26 mouse cellular contexts compared by ENCODE assay signal in the genomic region with DNA sequence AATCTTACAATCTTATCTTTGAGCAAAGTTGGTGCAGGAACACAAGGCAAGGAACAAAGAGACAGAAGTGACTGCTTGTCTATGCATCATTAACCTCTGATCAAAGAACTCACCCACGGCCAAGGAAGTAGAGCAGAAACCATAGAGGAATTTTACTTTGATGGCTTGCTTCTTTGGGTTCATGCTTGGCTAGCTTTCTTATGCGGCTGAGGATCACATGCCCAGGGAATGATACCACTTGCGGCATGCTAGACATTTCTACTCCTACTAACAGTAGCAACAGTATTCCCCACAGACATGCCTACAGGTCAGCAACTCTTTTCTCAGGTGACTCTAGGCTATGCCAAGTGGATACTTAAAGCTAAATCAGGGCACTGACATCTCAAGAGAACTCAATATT.
DNase-seq lines count a peak whose midpoint lies in the region; ATAC-seq lines count a peak whose summit lies in the region.
"Had no signal": no experiment of that assay in that cellular context is flagged by ENCODE, and none has a peak within 500 bp of the region (broad histone marks: within the 10 kb centered on the region; RNA-seq: fewer than 3 reads in every experiment).

No protein-coding gene starts in this region.

- no peaks in the 10 kb centered on the region for H3K27me3 ChIP-seq in kidney, embryonic 16.5 days (ENCODE audit: insufficient read depth, low read length)
- H3K27me3 ChIP-seq in heart, embryonic 11.5 days (ENCODE audit: control insufficient read depth, insufficient read depth, low read length), result no peaks in the 10 kb centered on the region
- H3K27me3 ChIP-seq: embryonic facial prominence, embryonic 15.5 days; forebrain, embryonic 12.5 days; hindbrain, embryonic 12.5 days; liver, embryonic 12.5 days had no signal

- H3K4me2 ChIP-seq in kidney, embryonic 16.5 days (replicated peaks; ENCODE audit: low read depth, low read length), result no peak overlapping the region
- H3K4me2 ChIP-seq in heart, embryonic 11.5 days, result no peak overlapping the region
- H3K4me2 ChIP-seq: embryonic facial prominence, embryonic 15.5 days; forebrain, embryonic 12.5 days; hindbrain, embryonic 12.5 days; liver, embryonic 12.5 days; midbrain, embryonic 11.5 days had no signal

- no peaks in the 10 kb centered on the region for H3K36me3 ChIP-seq in kidney, embryonic 16.5 days (ENCODE audit: insufficient read depth, low read length)
- no peaks in the 10 kb centered on the region for H3K36me3 ChIP-seq in heart, embryonic 11.5 days (ENCODE audit: control insufficient read depth, insufficient read depth, low read length)
- H3K36me3 ChIP-seq: embryonic facial prominence, embryonic 10.5 days; embryonic facial prominence, embryonic 15.5 days; forebrain, embryonic 12.5 days; heart, embryonic 10.5 days; hindbrain, embryonic 12.5 days; liver, embryonic 12.5 days had no signal

- H3K4me3 ChIP-seq in kidney, embryonic 16.5 days (ENCODE audit: low read length), result no peak overlapping the region
- H3K4me3 ChIP-seq in heart, embryonic 11.5 days (ENCODE audit: low read depth, low read length), result no peak overlapping the region
- H3K4me3 ChIP-seq: embryonic facial prominence, embryonic 10.5 days; embryonic facial prominence, embryonic 15.5 days; forebrain, embryonic 12.5 days; heart, embryonic 10.5 days; hindbrain, embryonic 12.5 days; liver, embryonic 12.5 days had no signal

- 38% methylated on average over 3 of the region's 3 CpGs for WGBS in kidney, embryonic 16.5 days
- 83% methylated on average over 3 of the region's 3 CpGs for WGBS in heart, embryonic 11.5 days (ENCODE audit: insufficient replicate concordance)

- DNase-seq in kidney, adult 11 months, result peak; percentile 15
- no peak for DNase-seq in kidney, adult 18-20 months
- DNase-seq in kidney, postnatal 4 days, result peak; percentile 2 to 4
- DNase-seq in cerebellum, postnatal 10 days, result no peak
- DNase-seq in gastrocnemius, adult 8-10 months (ENCODE audit: low spot score in 2 of 2), result no peak
- DNase-seq: adrenal gland, postnatal 36 days; cerebellum, adult 2 months; cerebellum, postnatal 25 days; gastrocnemius, postnatal 25 days; heart, adult 11 months; heart, postnatal 36 days; left cerebral cortex, postnatal 4 days; liver, postnatal 0 days; lung, postnatal 36 days had no signal

- no peak overlapping the region for H3K9ac ChIP-seq in kidney, embryonic 16.5 days (replicated peaks; ENCODE audit: low read length)
- H3K9ac ChIP-seq in heart, embryonic 11.5 days (ENCODE audit: low read depth, low read length), result no peak overlapping the region
- H3K9ac ChIP-seq: embryonic facial prominence, embryonic 15.5 days; forebrain, embryonic 12.5 days; hindbrain, embryonic 12.5 days; liver, embryonic 12.5 days; liver, postnatal 0 days had no signal

- ATAC-seq in kidney, embryonic 16.5 days (ENCODE audit: low FRiP score, low TSS enrichment), result peak; percentile 92
- no peak for ATAC-seq in heart, embryonic 11.5 days (replicated peaks; ENCODE audit: insufficient number of reproducible peaks, low FRiP score, low TSS enrichment)
- ATAC-seq: hindbrain, postnatal 0 days; intestine, embryonic 16.5 days; liver, embryonic 12.5 days; liver, postnatal 0 days; midbrain, embryonic 16.5 days had no signal

- H3K4me1 ChIP-seq in kidney, embryonic 16.5 days (ENCODE audit: insufficient read depth, low read length), result no peaks in the 10 kb centered on the region
- H3K4me1 ChIP-seq in heart, embryonic 11.5 days (ENCODE audit: control insufficient read depth, insufficient read depth, low read length), result no peaks in the 10 kb centered on the region
- H3K4me1 ChIP-seq: embryonic facial prominence, embryonic 10.5 days; embryonic facial prominence, embryonic 15.5 days; forebrain, embryonic 12.5 days; heart, embryonic 10.5 days; hindbrain, embryonic 12.5 days; liver, embryonic 12.5 days had no signal

- no peaks in the 10 kb centered on the region for H3K9me3 ChIP-seq in kidney, embryonic 16.5 days (ENCODE audit: low read length)
- H3K9me3 ChIP-seq in heart, embryonic 11.5 days (replicated peaks; ENCODE audit: control insufficient read depth, low read length), result no peaks in the 10 kb centered on the region
- H3K9me3 ChIP-seq: embryonic facial prominence, embryonic 10.5 days; embryonic facial prominence, embryonic 15.5 days; forebrain, embryonic 12.5 days; heart, embryonic 10.5 days; hindbrain, embryonic 12.5 days; liver, embryonic 12.5 days had no signal

- H3K27ac ChIP-seq in kidney, embryonic 16.5 days (ENCODE audit: low read length), result no peak overlapping the region
- no peak overlapping the region for H3K27ac ChIP-seq in heart, embryonic 11.5 days (ENCODE audit: low read depth, low read length)
- H3K27ac ChIP-seq: embryonic facial prominence, embryonic 10.5 days; embryonic facial prominence, embryonic 15.5 days; forebrain, embryonic 12.5 days; heart, embryonic 10.5 days; hindbrain, embryonic 12.5 days; hindbrain, postnatal 0 days; liver, embryonic 12.5 days had no signal

Comparison
In these comparisons a context has a peak if more than half of its experiments do, and no peak if none do; other contexts are left out.
1. DNase-seq: peak in kidney, adult 11 months (single experiment) and kidney, postnatal 4 days (2 of 2); none in kidney, adult 18-20 months (single experiment), cerebellum, postnatal 10 days (0 of 2) and gastrocnemius, adult 8-10 months (0 of 2).